Mouse (Mus musculus) limb, embryonic 13.5 days (tissue): ENCODE data around the gene Usf3. TPM values are rescaled to one million over a fixed set of nuclear protein-coding genes. Genes with fewer than 3 reads are reported as not detected.

Experiments
- ATAC-seq: fragments of 200-750 bp; cut with Nextera tagmentation; 2 replicates; pipeline ENCODE4 v1.8.0; 2017; ENCODE audit warnings: low read depth, moderate number of reproducible peaks, moderate TSS enrichment; ENCODE audit not compliant: low FRiP score
- H3K27ac ChIP-seq: fragments of 300-500 bp; sonication (generic); 2 replicates; pipeline ENCODE4 v1.5.1; 2015; ENCODE audit warnings: inconsistent platforms, mild to moderate bottlenecking, moderate library complexity
- H3K27me3 ChIP-seq: fragments of 300-500 bp; sonication (generic); 2 replicates; pipeline ENCODE4 v1.6.1; 2015; ENCODE audit warnings: mild to moderate bottlenecking, inconsistent platforms
- H3K36me3 ChIP-seq: fragments of 300-500 bp; sonication (generic); 2 replicates; pipeline ENCODE4 v1.6.1; 2015; ENCODE audit warnings: inconsistent platforms, mild to moderate bottlenecking, moderate library complexity
- H3K4me1 ChIP-seq: fragments of 300-500 bp; sonication (generic); 2 replicates; pipeline ENCODE4 v1.6.1; 2015; ENCODE audit warnings: inconsistent platforms
- H3K4me2 ChIP-seq: fragments of 300-500 bp; sonication (generic); replicated peaks from 2 replicates; pipeline ENCODE4 v1.6.1; 2015; ENCODE audit warnings: inconsistent platforms, mild to moderate bottlenecking, moderate library complexity
- H3K4me3 ChIP-seq: fragments of 300-500 bp; sonication (generic); 2 replicates; pipeline ENCODE4 v1.5.1; 2015; ENCODE audit warnings: moderate library complexity, mild to moderate bottlenecking, inconsistent platforms
- H3K9ac ChIP-seq: fragments of 300-500 bp; sonication (generic); 2 replicates; pipeline ENCODE4 v1.6.1; 2015; ENCODE audit warnings: mild to moderate bottlenecking, inconsistent platforms
- H3K9me3 ChIP-seq: fragments of 300-500 bp; sonication (generic); 2 replicates; pipeline ENCODE4 v1.6.1; 2016; ENCODE audit warnings: inconsistent platforms
- WGBS: fragments of 180-500 bp; shearing (Covaris S2); methylation state at CpG from one replicate; pipeline ENCODE4 v1.1.7; 2015; 5-methylcytosine and 5-hydroxymethylcytosine counted together
- polyA plus RNA-seq: library from polyadenylated mRNA; unstranded; fragments of >200 nt; fragmentation: Nextera tagmentation; extraction: Ambion mirVana; gene quantifications from 2 replicates; pipeline ENCODE4 v1.2.1, GENCODE M21; 2015

Usf3 gene
- polyA plus RNA-seq, 1 experiment from 2014 or later, result 3.0 TPM

DNA sequence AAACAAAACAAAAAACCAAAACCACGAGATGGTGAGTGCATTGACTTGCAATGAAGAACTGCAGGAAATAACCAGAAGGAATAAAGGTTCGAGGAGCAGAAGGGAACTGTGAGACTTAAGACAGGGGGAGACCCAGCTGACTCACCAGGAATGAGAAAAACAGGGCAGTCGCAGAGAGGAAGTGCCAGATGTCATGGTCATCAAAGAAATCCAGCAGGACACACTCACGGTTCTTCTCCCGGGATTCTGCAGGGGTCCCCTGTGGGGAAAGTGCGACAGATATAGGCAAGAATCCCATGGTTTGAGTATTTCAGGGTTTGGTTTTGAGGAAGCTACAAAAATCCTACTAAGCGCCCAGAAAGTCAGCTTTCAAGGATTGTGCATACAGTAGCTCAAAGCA, 70.3 kb downstream of the Usf3 start:
- no peak overlapping the region for H3K4me2 ChIP-seq
- WGBS, result 65% methylated on average over 7 of the region's 7 CpGs
- H3K4me1 ChIP-seq, result 0 out of 2 replicates have a peak, but pooled peaks cover 4% of the 10 kb centered on the region
- H3K36me3 ChIP-seq, result no peaks in the 10 kb centered on the region
- H3K9ac ChIP-seq, result no peak overlapping the region
- 0 out of 2 replicates have a peak, but pooled peaks cover 5% of the 10 kb centered on the region for H3K9me3 ChIP-seq
- no peaks in the 10 kb centered on the region for H3K27me3 ChIP-seq
- no peak for ATAC-seq
- no peak overlapping the region for H3K4me3 ChIP-seq
- H3K27ac ChIP-seq, result no peak overlapping the region; the same call in 1 of the 2 replicates

DNA sequence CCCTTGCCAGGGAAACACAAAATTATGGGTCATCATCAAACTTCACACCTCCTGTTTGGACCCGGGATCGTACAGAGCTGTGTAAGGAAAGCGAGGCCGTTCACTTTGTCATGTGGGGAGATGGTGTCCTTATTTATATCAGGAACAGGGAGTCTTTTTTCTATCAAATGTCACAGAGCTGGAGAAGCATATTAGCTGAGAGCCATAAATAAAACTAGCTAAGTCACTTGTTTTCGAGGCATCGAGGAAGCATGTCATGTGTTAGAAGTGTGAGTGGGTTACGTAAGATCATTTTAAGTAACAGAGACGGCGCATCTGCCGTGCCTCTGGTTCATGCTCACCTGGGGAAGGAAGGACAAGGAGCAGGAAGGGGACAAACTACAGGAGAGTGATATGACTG, 76.9 kb downstream of the Usf3 start:
- ATAC-seq, result no peak
- WGBS, result 83% methylated on average over 10 of the region's 10 CpGs
- Histone ChIP-seq H3K9ac (no peak overlapping the region), H3K4me2 (no peak overlapping the region), H3K4me3 (no peak overlapping the region), H3K27ac (no peak overlapping the region), H3K27me3 (peaks cover 3% of the 10 kb centered on the region; the same call in 1 of the 2 replicates), H3K4me1 (no peaks in the 10 kb centered on the region), H3K9me3 (0 out of 2 replicates have a peak, but pooled peaks cover 8% of the 10 kb centered on the region), H3K36me3 (no peaks in the 10 kb centered on the region)

DNA sequence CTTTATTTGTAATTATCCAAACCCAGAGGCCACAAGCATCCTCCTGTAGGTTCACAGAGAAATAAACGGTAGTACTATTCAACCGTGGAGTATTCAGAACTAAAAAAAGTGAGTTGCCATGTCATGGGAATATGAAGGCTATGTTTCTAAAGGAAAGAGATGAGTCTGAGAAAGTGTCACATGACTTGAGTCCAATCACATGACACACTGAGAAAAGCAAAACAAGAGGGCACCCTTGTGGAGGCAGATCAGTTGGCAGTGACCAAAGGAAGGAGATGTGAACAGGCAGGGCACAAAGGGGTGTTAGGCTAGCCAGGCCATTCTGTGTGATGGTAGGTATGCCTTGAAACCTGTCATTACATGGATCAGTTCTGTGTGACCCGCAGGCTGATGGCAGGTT, 79.7 kb downstream of the Usf3 start:
- H3K27ac ChIP-seq, result no peak overlapping the region
- H3K4me1 ChIP-seq, result no peaks in the 10 kb centered on the region
- H3K27me3 ChIP-seq, result peaks cover 3% of the 10 kb centered on the region; the same call in 1 of the 2 replicates
- WGBS, result 86% methylated on average over 3 of the region's 3 CpGs
- no peak overlapping the region for H3K4me3 ChIP-seq
- ATAC-seq, result no peak
- no peak overlapping the region for H3K4me2 ChIP-seq
- H3K9me3 ChIP-seq, result 0 out of 2 replicates have a peak, but pooled peaks cover 3% of the 10 kb centered on the region
- no peak overlapping the region for H3K9ac ChIP-seq
- no peaks in the 10 kb centered on the region for H3K36me3 ChIP-seq

DNA sequence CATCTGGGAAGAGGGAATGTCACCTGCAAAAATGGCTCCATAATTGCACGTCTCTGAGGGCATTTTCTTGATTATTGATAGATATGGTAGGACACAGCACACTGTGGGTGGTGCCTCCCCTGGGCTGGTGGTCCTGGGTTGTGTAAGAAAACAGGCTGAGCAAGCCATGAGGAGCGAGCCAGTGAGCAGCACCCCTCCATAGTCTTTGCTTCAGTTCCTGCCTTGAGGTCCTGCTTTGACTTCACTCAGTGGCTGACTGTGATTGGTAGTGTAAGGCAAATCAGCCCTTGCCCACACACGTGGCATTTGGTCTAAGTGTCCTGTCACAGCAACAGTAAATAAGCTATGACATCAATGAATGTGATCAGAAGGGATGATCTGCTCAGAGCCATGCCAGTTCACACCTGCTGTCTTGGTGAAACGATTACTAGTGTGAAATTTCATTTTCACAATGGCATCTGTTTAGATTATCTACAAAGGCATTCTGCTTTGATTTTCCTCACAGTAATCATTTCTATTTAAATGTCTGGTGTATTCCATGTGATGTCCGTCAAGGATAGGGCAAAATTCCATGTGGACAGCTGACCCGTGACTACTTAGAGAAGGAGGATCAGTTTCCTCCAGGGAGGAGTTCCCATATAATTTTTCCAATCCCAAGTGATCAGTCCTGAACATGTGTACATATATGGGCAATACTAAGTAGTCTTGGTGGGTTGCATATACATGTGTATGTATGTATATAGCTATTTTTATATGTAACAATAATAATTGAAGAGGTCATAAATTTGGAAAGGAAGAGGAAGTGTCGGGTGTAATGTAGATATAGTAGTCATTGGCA, 81.0 kb downstream of the Usf3 start:
- Histone ChIP-seq H3K9me3 (0 out of 2 replicates have a peak, but pooled peaks cover 3% of the 10 kb centered on the region), H3K27me3 (peaks cover 3% of the 10 kb centered on the region; the same call in 1 of the 2 replicates), H3K4me3 (no peak overlapping the region), H3K9ac (no peak overlapping the region), H3K4me2 (no peak overlapping the region), H3K4me1 (no peaks in the 10 kb centered on the region), H3K36me3 (no peaks in the 10 kb centered on the region), H3K27ac (no peak overlapping the region)
- no peak for ATAC-seq
- 76% methylated on average over 7 of the region's 7 CpGs for WGBS

DNA sequence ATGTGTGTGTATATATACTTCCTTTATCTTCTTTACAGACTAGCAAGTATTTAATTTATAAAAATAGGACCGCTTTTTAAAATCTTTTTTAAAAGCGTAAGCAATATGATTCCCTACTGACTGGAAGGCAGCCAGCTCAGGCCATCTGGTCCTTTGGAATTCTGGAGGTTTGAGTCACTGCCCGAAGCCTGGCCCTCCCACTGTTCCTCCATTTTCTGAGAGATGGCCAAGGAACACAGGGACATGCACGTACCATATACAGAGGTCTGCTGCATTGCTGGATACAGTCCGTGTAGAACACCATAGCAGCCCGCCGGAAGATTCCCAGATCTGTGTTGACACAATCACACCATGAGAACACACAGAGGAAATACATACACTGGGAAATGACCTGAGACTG, 81.7 kb downstream of the Usf3 start:
- H3K4me3 ChIP-seq, result no peak overlapping the region
- H3K36me3 ChIP-seq, result no peaks in the 10 kb centered on the region
- peaks cover 3% of the 10 kb centered on the region; the same call in 1 of the 2 replicates for H3K27me3 ChIP-seq
- no peak overlapping the region for H3K4me2 ChIP-seq
- peak; percentile 64 for ATAC-seq
- 68% methylated on average over 7 of the region's 7 CpGs for WGBS
- 0 out of 2 replicates have a peak, but pooled peaks cover 3% of the 10 kb centered on the region for H3K9me3 ChIP-seq
- H3K4me1 ChIP-seq, result no peaks in the 10 kb centered on the region
- no peak overlapping the region for H3K9ac ChIP-seq
- H3K27ac ChIP-seq, result no peak overlapping the region

DNA sequence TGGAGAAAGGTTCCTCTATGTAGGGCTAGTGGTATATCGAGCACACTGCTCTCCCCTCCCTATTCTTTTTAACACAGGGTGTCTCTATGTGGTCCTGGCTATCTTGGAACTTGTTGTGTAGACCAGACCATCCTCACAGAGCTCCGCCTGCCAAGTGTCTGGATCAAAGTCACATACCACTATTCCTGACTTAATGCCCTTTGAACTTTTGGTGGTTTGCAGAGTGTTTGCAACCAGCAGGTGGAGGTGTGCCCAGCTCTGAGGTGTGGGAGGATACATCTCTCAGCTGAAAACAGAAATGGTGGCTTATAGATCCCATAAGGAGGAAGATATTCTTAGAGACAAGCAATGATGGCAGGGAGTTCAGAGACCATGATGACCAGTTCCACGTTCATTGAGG, 84.4 kb downstream of the Usf3 start:
- H3K27ac ChIP-seq, result no peak overlapping the region
- no peaks in the 10 kb centered on the region for H3K36me3 ChIP-seq
- H3K27me3 ChIP-seq, result no peaks in the 10 kb centered on the region
- H3K4me3 ChIP-seq, result no peak overlapping the region
- H3K9ac ChIP-seq, result no peak overlapping the region
- H3K4me2 ChIP-seq, result no peak overlapping the region
- H3K9me3 ChIP-seq, result 0 out of 2 replicates have a peak, but pooled peaks cover 3% of the 10 kb centered on the region
- H3K4me1 ChIP-seq, result no peaks in the 10 kb centered on the region
- no peak for ATAC-seq
- WGBS, result 77% methylated on average over 3 of the region's 3 CpGs

DNA sequence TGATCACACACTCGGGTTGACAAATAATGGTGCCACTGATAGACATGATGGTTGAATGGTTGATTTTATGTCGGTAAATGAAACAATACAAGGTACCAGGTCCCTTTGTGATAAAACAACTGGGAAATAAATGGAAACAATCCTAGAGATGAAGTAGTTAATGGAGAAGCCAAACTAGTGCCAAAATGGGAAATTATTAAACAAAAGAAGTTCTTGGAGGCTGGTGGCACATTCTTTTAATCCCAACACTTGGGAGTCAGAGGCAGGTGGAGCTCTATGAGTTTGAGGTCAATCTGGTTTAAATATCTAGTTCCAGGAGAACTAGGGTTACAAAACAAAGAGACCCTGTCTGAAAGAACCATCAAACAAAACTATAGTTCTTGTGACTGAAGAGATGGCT, 91.9 kb downstream of the Usf3 start:
- ATAC-seq, result no peak
- 88% methylated on average over 2 of the region's 2 CpGs for WGBS
- H3K9me3 ChIP-seq, result no peaks in the 10 kb centered on the region

DNA sequence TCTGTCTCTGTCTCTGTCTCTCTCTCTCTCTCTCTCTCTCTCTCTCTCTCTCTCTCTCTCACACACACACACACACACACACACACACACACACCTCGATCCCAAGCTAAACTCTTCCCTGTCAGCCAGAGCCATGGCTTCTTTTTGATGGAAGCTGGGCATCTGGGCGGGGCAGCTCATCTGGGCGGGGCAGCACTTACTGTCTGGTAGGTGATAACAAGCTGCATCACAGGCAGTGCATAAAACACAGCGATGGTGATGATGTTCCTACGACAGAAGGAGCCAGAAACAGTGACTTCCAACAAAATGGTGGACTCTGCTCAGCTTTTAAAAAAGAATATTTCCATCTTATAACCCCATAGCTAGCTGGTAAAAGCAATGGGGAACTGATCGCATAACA, 92.5 kb downstream of the Usf3 start:
- no peak overlapping the region for H3K9ac ChIP-seq
- no peak overlapping the region for H3K27ac ChIP-seq
- no peak overlapping the region for H3K4me3 ChIP-seq
- H3K27me3 ChIP-seq, result no peaks in the 10 kb centered on the region
- 83% methylated on average over 6 of the region's 6 CpGs for WGBS
- H3K9me3 ChIP-seq, result no peaks in the 10 kb centered on the region
- no peaks in the 10 kb centered on the region for H3K36me3 ChIP-seq
- H3K4me1 ChIP-seq, result no peaks in the 10 kb centered on the region
- no peak overlapping the region for H3K4me2 ChIP-seq
- ATAC-seq, result no peak

More for the DNA sequence above, 91.9 kb downstream of the Usf3 start:
- H3K4me3 ChIP-seq, result no peak overlapping the region
- no peak overlapping the region for H3K27ac ChIP-seq
- no peak overlapping the region for H3K4me2 ChIP-seq
- no peaks in the 10 kb centered on the region for H3K4me1 ChIP-seq
- no peaks in the 10 kb centered on the region for H3K27me3 ChIP-seq
- H3K36me3 ChIP-seq, result no peaks in the 10 kb centered on the region
- H3K9ac ChIP-seq, result no peak overlapping the region

DNA sequence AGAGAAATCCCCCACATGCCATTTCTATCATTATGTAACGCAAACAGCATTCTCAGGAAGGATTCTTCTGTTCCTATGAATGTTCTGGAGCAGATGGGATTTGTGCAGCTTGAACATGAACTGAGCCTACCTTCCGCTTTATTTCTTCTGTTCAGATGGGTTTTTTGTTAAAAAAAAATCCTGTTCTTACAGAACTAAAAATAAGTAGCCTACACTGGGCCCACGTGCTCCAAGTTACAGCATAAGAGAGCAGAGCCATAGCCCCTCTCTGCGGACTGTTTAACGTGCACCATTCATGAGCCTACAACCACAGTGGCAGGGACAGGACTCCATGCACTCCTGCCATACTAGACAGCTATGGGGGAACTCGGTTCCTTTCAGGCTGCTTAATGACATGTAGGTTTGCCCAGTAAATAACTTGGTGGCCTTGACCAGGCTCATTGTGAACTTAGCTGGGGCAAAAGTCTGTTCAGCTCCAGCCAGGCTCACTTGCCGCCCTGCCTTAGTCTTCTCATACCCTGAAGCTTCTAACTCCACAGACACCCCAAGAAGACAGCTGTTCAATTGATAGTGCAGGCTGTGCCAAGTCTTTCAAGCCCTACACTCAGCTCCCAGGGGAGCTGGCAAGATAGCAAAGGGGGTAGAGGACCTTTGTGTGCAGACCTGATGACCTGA, 95.6 kb downstream of the Usf3 start:
- no peak overlapping the region for H3K27ac ChIP-seq
- no peaks in the 10 kb centered on the region for H3K4me1 ChIP-seq
- H3K4me3 ChIP-seq, result no peak overlapping the region
- no peaks in the 10 kb centered on the region for H3K36me3 ChIP-seq
- H3K4me2 ChIP-seq, result no peak overlapping the region
- ATAC-seq, result no peak
- no peak overlapping the region for H3K9ac ChIP-seq
- no peaks in the 10 kb centered on the region for H3K9me3 ChIP-seq
- H3K27me3 ChIP-seq, result no peaks in the 10 kb centered on the region
- 84% methylated on average over 7 of the region's 7 CpGs for WGBS

DNA sequence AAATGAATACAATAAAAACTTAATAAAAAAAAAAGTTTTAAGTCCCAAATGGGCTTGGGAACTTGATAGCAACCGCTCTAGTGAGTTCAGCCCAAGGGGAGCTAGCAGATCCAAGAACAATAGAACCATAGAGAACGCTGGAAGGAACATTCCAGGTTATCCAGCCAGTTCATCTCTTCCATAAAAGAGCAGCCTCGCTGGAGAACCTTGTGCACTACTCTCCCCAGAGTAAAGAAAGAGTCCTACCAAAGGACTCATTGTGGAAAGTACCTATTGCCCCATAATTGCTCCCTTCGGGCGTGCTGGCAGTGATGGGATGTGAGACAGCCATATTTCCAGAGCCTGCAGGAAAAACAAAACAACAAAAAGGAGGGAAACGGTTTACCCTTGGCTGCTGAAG, 96.5 kb downstream of the Usf3 start:
- Histone ChIP-seq H3K36me3 (no peaks in the 10 kb centered on the region), H3K9me3 (no peaks in the 10 kb centered on the region), H3K4me1 (no peaks in the 10 kb centered on the region), H3K27ac (no peak overlapping the region), H3K9ac (no peak overlapping the region), H3K27me3 (no peaks in the 10 kb centered on the region), H3K4me3 (no peak overlapping the region), H3K4me2 (no peak overlapping the region)
- WGBS, result 67% methylated on average over 6 of the region's 6 CpGs
- ATAC-seq, result no peak

DNA sequence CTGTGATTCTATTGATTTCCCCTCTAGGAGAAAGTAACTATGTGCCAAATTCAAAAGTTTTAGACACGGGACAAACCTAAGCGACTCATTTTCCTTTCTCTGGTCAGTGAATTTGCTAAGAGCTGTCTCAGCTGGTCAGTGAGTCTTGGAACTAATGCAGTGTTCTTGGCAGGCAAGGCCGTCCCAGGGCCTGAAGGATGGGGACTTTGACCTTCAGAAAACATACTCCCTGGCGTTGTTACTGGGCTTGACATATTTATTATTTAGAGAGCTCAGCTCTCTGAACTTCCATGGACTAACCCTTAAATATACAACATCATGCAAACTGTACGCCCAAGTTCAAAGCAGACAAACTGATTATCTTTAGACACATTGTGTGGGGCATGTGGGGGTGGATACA, 97.6 kb downstream of the Usf3 start:
- no peaks in the 10 kb centered on the region for H3K27me3 ChIP-seq
- 80% methylated on average over 5 of the region's 5 CpGs for WGBS
- H3K27ac ChIP-seq, result no peak overlapping the region
- H3K9me3 ChIP-seq, result no peaks in the 10 kb centered on the region
- no peak for ATAC-seq
- H3K36me3 ChIP-seq, result no peaks in the 10 kb centered on the region
- no peak overlapping the region for H3K4me2 ChIP-seq
- no peak overlapping the region for H3K4me3 ChIP-seq
- no peaks in the 10 kb centered on the region for H3K4me1 ChIP-seq
- H3K9ac ChIP-seq, result no peak overlapping the region

DNA sequence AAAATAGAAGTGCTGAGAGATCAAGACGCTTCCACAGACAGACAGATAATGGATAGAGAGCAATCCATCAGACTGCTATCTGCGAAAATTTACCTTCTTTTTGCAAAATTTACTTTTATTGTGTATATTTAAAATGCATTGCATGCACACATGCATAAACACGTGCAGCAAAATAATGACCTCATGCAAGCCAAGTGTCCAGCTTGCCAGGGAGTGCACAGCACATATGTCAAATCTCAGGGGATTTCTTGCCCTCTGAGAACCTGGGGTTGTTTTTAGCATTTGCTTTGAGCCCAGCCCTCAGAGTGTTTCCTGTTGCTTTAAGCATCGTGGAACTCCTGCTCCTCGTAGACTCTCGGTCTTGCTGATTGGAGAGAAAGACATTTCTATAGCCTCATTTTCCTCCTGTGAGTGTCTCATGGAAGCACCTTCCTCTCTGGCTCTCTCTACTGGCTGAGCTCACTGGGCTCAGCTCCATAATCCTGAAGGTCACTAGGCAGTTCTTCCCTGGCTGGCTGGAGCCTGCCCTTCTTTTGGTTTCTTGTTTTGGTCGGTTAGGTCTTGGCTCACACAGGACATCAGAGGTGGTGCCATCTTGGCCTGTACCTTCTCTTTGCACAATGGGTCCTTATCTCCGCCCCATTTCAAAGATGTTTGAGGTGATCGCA, 98.5 kb downstream of the Usf3 start:
- no peak overlapping the region for H3K27ac ChIP-seq
- no peaks in the 10 kb centered on the region for H3K9me3 ChIP-seq
- H3K4me3 ChIP-seq, result no peak overlapping the region
- no peak overlapping the region for H3K4me2 ChIP-seq
- H3K4me1 ChIP-seq, result no peaks in the 10 kb centered on the region
- no peak for ATAC-seq
- 77% methylated on average over 9 of the region's 9 CpGs for WGBS
- H3K36me3 ChIP-seq, result no peaks in the 10 kb centered on the region
- no peak overlapping the region for H3K9ac ChIP-seq
- no peaks in the 10 kb centered on the region for H3K27me3 ChIP-seq
